Comparison of ENCODE assay signal across 12 mouse cellular contexts in the genomic region with DNA sequence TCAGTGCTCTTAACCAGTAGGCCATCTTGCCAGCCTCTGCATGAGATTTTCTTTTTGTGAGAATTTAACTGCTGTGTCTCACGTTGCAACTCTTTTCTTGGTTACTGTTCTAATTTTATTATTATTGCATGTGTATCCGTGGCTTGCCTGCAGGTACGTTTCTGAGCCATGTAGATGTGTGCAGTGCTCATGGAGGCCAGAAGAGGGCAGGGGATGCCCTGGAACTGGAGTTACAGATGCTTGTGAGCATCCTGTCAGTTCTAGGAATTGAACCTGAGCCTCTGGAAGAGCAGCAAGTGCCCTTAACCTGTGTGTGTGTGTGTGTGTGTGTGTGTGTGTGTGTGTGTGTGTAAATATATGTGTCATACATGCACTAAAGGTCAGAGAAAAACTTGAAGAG. TPM values are rescaled to one million over a fixed set of nuclear protein-coding genes. Genes with fewer than 3 reads are reported as not detected.
DNase-seq lines count a peak whose midpoint lies in the region; ATAC-seq lines count a peak whose summit lies in the region.
"Had no signal": no experiment of that assay in that cellular context is flagged by ENCODE, and none has a peak within 500 bp of the region (broad histone marks: within the 10 kb centered on the region; RNA-seq: fewer than 3 reads in every experiment).

No protein-coding gene starts in this region.

- H3K4me1 ChIP-seq in kidney, embryonic 14.5 days (ENCODE audit: control insufficient read depth, insufficient read depth, low read length) = no peaks in the 10 kb centered on the region
- H3K4me1 ChIP-seq in forebrain, embryonic 12.5 days = no peaks in the 10 kb centered on the region
- H3K4me1 ChIP-seq: intestine, embryonic 15.5 days; limb, embryonic 15.5 days had no signal

- no peak overlapping the region for H3K4me2 ChIP-seq in kidney, embryonic 14.5 days (replicated peaks; ENCODE audit: low read depth, low read length)
- H3K4me2 ChIP-seq in forebrain, embryonic 12.5 days = no peak overlapping the region
- H3K4me2 ChIP-seq: intestine, embryonic 15.5 days; limb, embryonic 15.5 days had no signal

- no peak overlapping the region for H3K9ac ChIP-seq in kidney, embryonic 14.5 days (ENCODE audit: low read depth, low read length)
- no peak overlapping the region for H3K9ac ChIP-seq in forebrain, embryonic 12.5 days
- H3K9ac ChIP-seq: intestine, embryonic 15.5 days; limb, embryonic 15.5 days had no signal

- peak; percentile 34 to 43 for DNase-seq in cerebellum, adult 18-20 months
- peak; percentile 32 for DNase-seq in kidney, postnatal 10 days
- peak; percentile 31 for DNase-seq in A20 (ENCODE audit: low read depth, low spot score)
- DNase-seq in embryo, embryonic 11 days = peak; percentile 27
- DNase-seq in frontal cortex, postnatal 25 days (ENCODE audit: low spot score in 2 of 2) = no peak

- ATAC-seq in cerebellum, adult (ENCODE audit: insufficient number of reproducible peaks, low FRiP score, low TSS enrichment) = no peak
- ATAC-seq in kidney, embryonic 14.5 days (ENCODE audit: low FRiP score, low TSS enrichment) = no peak
- ATAC-seq in forebrain, embryonic 12.5 days (ENCODE audit: low FRiP score) = no peak
- ATAC-seq: forebrain, embryonic 16.5 days; intestine, embryonic 15.5 days had no signal

- H3K27ac ChIP-seq in kidney, embryonic 14.5 days (ENCODE audit: low read depth, low read length) = no peak overlapping the region
- H3K27ac ChIP-seq in forebrain, embryonic 12.5 days = no peak overlapping the region
- H3K27ac ChIP-seq: intestine, embryonic 15.5 days; limb, embryonic 15.5 days had no signal

- no peaks in the 10 kb centered on the region for H3K9me3 ChIP-seq in kidney, embryonic 14.5 days (ENCODE audit: control insufficient read depth, low read length)
- H3K9me3 ChIP-seq in forebrain, embryonic 12.5 days = no peaks in the 10 kb centered on the region
- H3K9me3 ChIP-seq: intestine, embryonic 15.5 days; limb, embryonic 15.5 days had no signal

- WGBS in kidney, embryonic 14.5 days = 32% methylated on average over 3 of the region's 3 CpGs
- 38% methylated on average over 3 of the region's 3 CpGs for WGBS in forebrain, embryonic 12.5 days

- no peaks in the 10 kb centered on the region for H3K27me3 ChIP-seq in kidney, embryonic 14.5 days (ENCODE audit: control insufficient read depth, insufficient read depth, low read length)
- no peaks in the 10 kb centered on the region for H3K27me3 ChIP-seq in forebrain, embryonic 12.5 days
- H3K27me3 ChIP-seq: intestine, embryonic 15.5 days; limb, embryonic 15.5 days had no signal

- no peaks in the 10 kb centered on the region for H3K36me3 ChIP-seq in kidney, embryonic 14.5 days (ENCODE audit: control insufficient read depth, insufficient read depth, low read length)
- H3K36me3 ChIP-seq in forebrain, embryonic 12.5 days (replicated peaks) = no peaks in the 10 kb centered on the region
- H3K36me3 ChIP-seq: intestine, embryonic 15.5 days; limb, embryonic 15.5 days had no signal

- H3K4me3 ChIP-seq in kidney, embryonic 14.5 days (ENCODE audit: low read length) = no peak overlapping the region
- H3K4me3 ChIP-seq in forebrain, embryonic 12.5 days (replicated peaks) = no peak overlapping the region
- H3K4me3 ChIP-seq: intestine, embryonic 15.5 days; limb, embryonic 15.5 days; myocyte had no signal

RNA-seq across cellular contexts. Expression of gene Ccdc43, which starts 28.0 kb away (rescaled TPM):
- 52.7 and 55.4 TPM in 2 replicates for polyA plus RNA-seq in kidney, embryonic 14.5 days (2014; fragmentation: Nextera tagmentation; extraction: Ambion mirVana)
- 55.1 and 57.7 TPM in 2 replicates for polyA plus RNA-seq in forebrain, embryonic 12.5 days (2016; fragmentation: Nextera tagmentation; extraction: Ambion mirVana)

RNA-seq across cellular contexts. Expression of gene Adam11, which starts 35.7 kb away (rescaled TPM):
- 3.5 and 7.8 TPM in 2 replicates for polyA plus RNA-seq in kidney, embryonic 14.5 days (2014; fragmentation: Nextera tagmentation; extraction: Ambion mirVana)
- polyA plus RNA-seq in forebrain, embryonic 12.5 days (2016; fragmentation: Nextera tagmentation; extraction: Ambion mirVana) = 22.7 and 23.0 TPM in 2 replicates

Comparison
In these comparisons a context has a peak if more than half of its experiments do, and no peak if none do; other contexts are left out.
1. DNase-seq: peak in cerebellum, adult 18-20 months (2 of 2), kidney, postnatal 10 days (single experiment), A20 (single experiment) and embryo, embryonic 11 days (single experiment); none in frontal cortex, postnatal 25 days (0 of 2).